Mouse (Mus musculus) liver, embryonic 16.5 days (tissue): Measurements from ENCODE around the gene Dock7. TPM values are rescaled to one million over a fixed set of nuclear protein-coding genes. Genes with fewer than 3 reads are reported as not detected.
"Not testable (repeated sequence)": the region's sequence is repeated elsewhere in the genome, so short reads cannot be mapped to it uniquely, and the experiment has no call there.

Experiments used
- ATAC-seq: fragments of 200-750 bp; cut with Nextera tagmentation; 2 replicates; pipeline ENCODE4 v1.8.0; 2017; ENCODE audit warnings: low read depth, mild to moderate bottlenecking, moderate number of reproducible peaks, moderate library complexity
- H3K27ac ChIP-seq: fragments of 300-500 bp; sonication (generic); 2 replicates; pipeline ENCODE4 v1.5.1; 2014; ENCODE audit warnings: mild to moderate bottlenecking, low read length
- H3K27me3 ChIP-seq: fragments of 300-500 bp; sonication (generic); 2 replicates; pipeline ENCODE4 v1.6.1; 2014; ENCODE audit warnings: low read depth, low read length, mixed read lengths; ENCODE audit not compliant: control insufficient read depth, insufficient read depth
- H3K36me3 ChIP-seq: fragments of 300-500 bp; sonication (generic); 2 replicates; pipeline ENCODE4 v1.6.1; 2014; ENCODE audit warnings: mild to moderate bottlenecking; ENCODE audit not compliant: control insufficient read depth, insufficient read depth
- H3K4me1 ChIP-seq: fragments of 300-500 bp; sonication (generic); 2 replicates; pipeline ENCODE4 v1.6.1; 2014; ENCODE audit warnings: low read depth, low read length, mixed read lengths; ENCODE audit not compliant: control insufficient read depth
- H3K4me2 ChIP-seq: fragments of 300-500 bp; sonication (generic); 2 replicates; pipeline ENCODE4 v1.6.1; 2014; ENCODE audit warnings: low read depth, low read length, mixed read lengths
- H3K4me3 ChIP-seq: fragments of 300-500 bp; sonication (generic); 2 replicates; pipeline ENCODE4 v1.5.1; 2014; ENCODE audit warnings: low read depth, mild to moderate bottlenecking, low read length
- H3K9ac ChIP-seq: fragments of 300-500 bp; sonication (generic); 2 replicates; pipeline ENCODE4 v1.6.1; 2014; ENCODE audit warnings: low read depth, low read length
- H3K9me3 ChIP-seq: fragments of 300-500 bp; sonication (generic); replicated peaks from 2 replicates; pipeline ENCODE4 v1.6.1; 2016; ENCODE audit warnings: low read length; ENCODE audit not compliant: control insufficient read depth
- WGBS: fragments of 180-500 bp; shearing (Covaris S2); extraction: QIAGEN DNeasy Blood & Tissue Kit; methylation state at CpG from one replicate; pipeline ENCODE4 v1.1.7; 2014; ENCODE audit not compliant: insufficient replicate concordance; 5-methylcytosine and 5-hydroxymethylcytosine counted together
- polyA plus RNA-seq: library from polyadenylated mRNA; unstranded; fragments of >200 nt; fragmentation: Nextera tagmentation; extraction: Ambion mirVana; gene quantifications from 2 replicates; pipeline ENCODE4 v1.2.1, GENCODE M21; 2015

Gene Dock7
- polyA plus RNA-seq, 1 experiment from 2014 or later = 8.0 TPM

- no peaks in the 10 kb centered on the region; the same call in 1 of the 2 replicates for H3K36me3 ChIP-seq
- no peak overlapping the region for H3K27ac ChIP-seq
- ATAC-seq = no peak
- no peak overlapping the region for H3K4me3 ChIP-seq
- no peak overlapping the region for H3K9ac ChIP-seq
- WGBS = 75% methylated on average over 4 of the region's 4 CpGs
- H3K9me3 ChIP-seq = no peaks in the 10 kb centered on the region
- H3K4me1 ChIP-seq = no peaks in the 10 kb centered on the region
- no peaks in the 10 kb centered on the region for H3K27me3 ChIP-seq
- no peak overlapping the region for H3K4me2 ChIP-seq
Observed at GRCm38 (mm10) chr4:99011039-99011438, 109.7 kb downstream of the Dock7 start.

- WGBS = 63% methylated on average over 2 of the region's 2 CpGs
- Histone ChIP-seq H3K27me3 (no peaks in the 10 kb centered on the region), H3K27ac (no peak overlapping the region), H3K36me3 (no peaks in the 10 kb centered on the region), H3K4me3 (no peak overlapping the region), H3K4me1 (no peaks in the 10 kb centered on the region), H3K9ac (no peak overlapping the region), H3K9me3 (no peaks in the 10 kb centered on the region), H3K4me2 (no peak overlapping the region)
- peak; percentile 60 for ATAC-seq
Observed at GRCm38 (mm10) chr4:99006319-99006718, 114.4 kb downstream of the Dock7 start.

DNA sequence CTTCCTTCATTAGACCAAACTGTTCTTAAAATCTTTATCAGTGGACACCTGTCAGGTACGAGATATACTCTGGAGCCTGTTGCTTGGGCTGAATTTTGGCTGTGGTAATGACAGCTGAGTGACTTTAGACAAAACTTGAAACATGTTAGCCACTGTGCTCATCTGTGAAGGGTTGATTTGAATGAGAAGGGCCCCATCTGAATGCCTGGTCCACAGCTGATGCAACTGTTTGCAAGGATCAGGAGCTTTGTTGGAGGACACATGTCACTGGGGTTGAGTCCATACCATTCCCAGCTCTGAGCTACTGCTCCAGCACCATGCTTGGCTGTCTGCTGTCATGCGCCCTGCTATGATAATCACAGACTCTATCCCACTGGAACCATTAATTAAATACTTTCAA lies 115.1 kb downstream of the Dock7 start:
- Histone ChIP-seq H3K36me3 (no peaks in the 10 kb centered on the region), H3K9me3 (no peaks in the 10 kb centered on the region), H3K4me3 (no peak overlapping the region), H3K4me1 (no peaks in the 10 kb centered on the region), H3K27me3 (no peaks in the 10 kb centered on the region), H3K27ac (no peak overlapping the region), H3K9ac (no peak overlapping the region), H3K4me2 (no peak overlapping the region)
- ATAC-seq = no peak
- 73% methylated on average over 2 of the region's 2 CpGs for WGBS

- H3K9me3 ChIP-seq = no peaks in the 10 kb centered on the region
- ATAC-seq = no peak
- H3K27ac ChIP-seq = no peak overlapping the region
- H3K4me2 ChIP-seq = no peak overlapping the region
- no peak overlapping the region for H3K4me3 ChIP-seq
- H3K4me1 ChIP-seq = no peaks in the 10 kb centered on the region
- no peaks in the 10 kb centered on the region for H3K27me3 ChIP-seq
- 75% methylated on average over 4 of the region's 4 CpGs for WGBS
- H3K36me3 ChIP-seq = no peaks in the 10 kb centered on the region
- H3K9ac ChIP-seq = no peak overlapping the region
Observed at GRCm38 (mm10) chr4:98993491-98993890, 127.2 kb downstream of the Dock7 start.

DNA sequence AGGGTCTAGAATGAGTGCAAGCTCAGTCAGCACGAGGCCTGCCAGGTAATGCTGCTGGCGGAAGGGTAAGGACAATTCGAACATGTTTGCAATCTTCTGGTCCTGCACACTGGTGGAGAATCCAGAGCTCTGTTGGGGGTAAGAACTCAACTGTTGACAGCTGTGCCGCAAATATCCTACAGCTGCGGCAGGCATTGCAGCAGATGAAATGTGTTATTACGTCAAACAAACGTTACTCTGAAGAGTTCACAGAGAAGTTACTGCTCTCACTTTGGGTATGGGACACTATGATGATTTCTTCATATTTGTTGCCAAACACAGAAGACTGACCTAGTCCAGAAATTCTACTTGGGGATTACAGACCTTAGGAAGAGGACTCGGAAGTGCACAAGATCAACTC lies 136.0 kb downstream of the Dock7 start:
- WGBS = 74% methylated on average over 8 of the region's 8 CpGs
- no peaks in the 10 kb centered on the region for H3K9me3 ChIP-seq
- no peak overlapping the region for H3K4me2 ChIP-seq
- H3K4me3 ChIP-seq = no peak overlapping the region
- H3K9ac ChIP-seq = no peak overlapping the region
- no peak overlapping the region for H3K27ac ChIP-seq
- no peaks in the 10 kb centered on the region; the same call in 1 of the 2 replicates for H3K36me3 ChIP-seq
- no peaks in the 10 kb centered on the region for H3K27me3 ChIP-seq
- H3K4me1 ChIP-seq = no peaks in the 10 kb centered on the region
- no peak for ATAC-seq

DNA sequence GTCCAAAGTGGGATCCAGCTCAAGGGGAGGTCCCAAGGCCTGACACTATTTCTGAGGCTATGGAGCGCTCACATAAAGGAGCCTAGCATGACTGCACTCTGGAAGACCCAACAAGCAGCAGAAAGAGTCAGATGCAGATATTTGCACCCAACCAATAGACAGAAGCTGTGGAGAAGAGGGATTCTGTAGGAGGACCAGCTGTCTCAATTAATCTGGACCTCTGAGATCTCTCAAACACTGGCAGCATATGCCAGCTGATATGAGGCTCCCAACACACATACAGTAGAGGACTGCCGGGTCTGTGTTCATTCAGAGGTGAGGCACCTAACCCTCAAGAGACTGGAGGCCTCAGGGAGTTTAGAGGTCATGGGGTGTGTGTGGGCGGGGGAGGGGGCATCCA lies 140.7 kb downstream of the Dock7 start:
- not testable (repeated sequence) for H3K27ac ChIP-seq, H3K4me2 ChIP-seq, H3K27me3 ChIP-seq, H3K36me3 ChIP-seq, H3K9me3 ChIP-seq, ATAC-seq, H3K9ac ChIP-seq, H3K4me3 ChIP-seq, H3K4me1 ChIP-seq
- 71% methylated on average over 3 of the region's 3 CpGs for WGBS

- no peaks in the 10 kb centered on the region for H3K27me3 ChIP-seq
- no peaks in the 10 kb centered on the region for H3K36me3 ChIP-seq
- H3K9me3 ChIP-seq = no peaks in the 10 kb centered on the region
- H3K4me2 ChIP-seq = no peak overlapping the region
- no peak overlapping the region for H3K27ac ChIP-seq
- 74% methylated on average over 2 of the region's 2 CpGs for WGBS
- H3K4me1 ChIP-seq = no peaks in the 10 kb centered on the region
- ATAC-seq = no peak
- no peak overlapping the region for H3K4me3 ChIP-seq
- H3K9ac ChIP-seq = no peak overlapping the region
Observed at GRCm38 (mm10) chr4:98978693-98979092, 142.0 kb downstream of the Dock7 start.

- WGBS = 84% methylated on average over 2 of the region's 2 CpGs
- H3K27ac ChIP-seq, H3K27me3 ChIP-seq: not testable (repeated sequence)
Observed at GRCm38 (mm10) chr4:98978288-98978687, 142.4 kb downstream of the Dock7 start.

GRCm38 (mm10) chr4:98975741-98976140 lies 145.0 kb downstream of the Dock7 start:
- 68% methylated on average over 8 of the region's 8 CpGs for WGBS
- no peaks in the 10 kb centered on the region for H3K4me1 ChIP-seq
- H3K4me2 ChIP-seq = no peak overlapping the region
- H3K9me3 ChIP-seq = no peaks in the 10 kb centered on the region
- no peak overlapping the region for H3K27ac ChIP-seq
- no peaks in the 10 kb centered on the region for H3K36me3 ChIP-seq
- H3K4me3 ChIP-seq = no peak overlapping the region
- no peaks in the 10 kb centered on the region for H3K27me3 ChIP-seq
- no peak overlapping the region for H3K9ac ChIP-seq
- ATAC-seq = no peak

More at GRCm38 (mm10) chr4:98978288-98978687, 142.4 kb downstream of the Dock7 start:
- H3K9me3 ChIP-seq, H3K9ac ChIP-seq, H3K4me1 ChIP-seq, H3K4me2 ChIP-seq, H3K36me3 ChIP-seq, ATAC-seq, H3K4me3 ChIP-seq: not testable (repeated sequence)
